Mouse (Mus musculus) layer of hippocampus, postnatal 10 days (tissue): Measurements from ENCODE around the gene Pde6d. TPM values are rescaled to one million over a fixed set of nuclear protein-coding genes. Genes with fewer than 3 reads are reported as not detected.
"Not testable (repeated sequence)": the region's sequence is repeated elsewhere in the genome, so short reads cannot be mapped to it uniquely, and the experiment has no call there.

Experiments
- DNase-seq, 2 experiments: peaks; one replicate each; pipeline ENCODE4 v3.0.0; 2021; ENCODE audit warnings: low spot score in 2 of 2
- total RNA-seq, 2 experiments: library from RNA; stranded (reverse); gene quantifications; 2 replicates each; pipeline ENCODE4 v1.2.3; 2021

Pde6d gene
- total RNA-seq, 2 experiments from 2014 or later: 64.9 to 73.8 TPM

DNA sequence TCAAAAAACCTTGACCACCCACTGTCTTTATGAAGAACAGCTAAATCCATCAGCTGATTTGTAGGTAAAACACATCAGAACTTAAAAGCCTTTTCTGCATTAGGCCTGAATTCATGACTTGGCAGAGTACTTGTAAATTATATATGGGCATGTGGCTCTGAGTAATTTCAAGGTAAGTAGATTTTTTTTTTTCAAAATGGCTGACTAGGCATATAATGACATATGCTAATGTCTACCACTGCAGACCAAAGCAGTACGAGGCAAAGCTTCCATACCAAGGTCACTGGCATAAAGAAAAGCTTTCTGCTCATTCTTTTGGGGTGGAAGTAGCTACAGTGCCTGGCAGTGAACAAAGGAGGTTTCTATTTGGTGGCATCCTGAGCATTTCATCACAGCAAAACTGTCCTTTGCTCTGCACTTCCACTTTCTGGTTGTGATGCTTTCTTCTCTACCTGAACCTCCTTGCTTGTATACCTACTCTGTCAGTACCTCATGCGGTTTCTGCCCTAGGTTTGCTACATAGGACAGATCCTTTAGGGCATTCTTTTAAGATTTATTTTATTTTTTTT, 13.1 kb downstream of the Pde6d start:
- DNase-seq: no peak

DNA sequence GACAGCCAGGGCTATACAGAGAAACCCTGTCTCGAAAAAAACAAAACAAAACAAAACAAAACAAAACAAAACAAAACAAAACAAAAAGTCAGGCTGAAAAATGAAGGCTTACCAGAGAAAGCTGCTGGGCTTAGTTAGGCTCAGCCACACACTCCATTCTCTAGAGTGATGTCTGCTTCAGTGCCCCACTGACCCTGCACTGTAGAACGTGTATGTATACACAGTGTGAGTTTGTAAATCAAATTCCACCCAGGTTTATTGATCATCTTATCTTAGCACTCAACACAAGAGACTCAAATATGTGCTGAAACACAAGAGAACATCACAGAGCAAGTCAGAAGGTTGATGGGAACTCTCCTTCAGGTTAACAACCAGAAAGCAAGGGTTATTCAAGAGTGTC, 14.0 kb downstream of the Pde6d start:
- DNase-seq: no peak

DNA sequence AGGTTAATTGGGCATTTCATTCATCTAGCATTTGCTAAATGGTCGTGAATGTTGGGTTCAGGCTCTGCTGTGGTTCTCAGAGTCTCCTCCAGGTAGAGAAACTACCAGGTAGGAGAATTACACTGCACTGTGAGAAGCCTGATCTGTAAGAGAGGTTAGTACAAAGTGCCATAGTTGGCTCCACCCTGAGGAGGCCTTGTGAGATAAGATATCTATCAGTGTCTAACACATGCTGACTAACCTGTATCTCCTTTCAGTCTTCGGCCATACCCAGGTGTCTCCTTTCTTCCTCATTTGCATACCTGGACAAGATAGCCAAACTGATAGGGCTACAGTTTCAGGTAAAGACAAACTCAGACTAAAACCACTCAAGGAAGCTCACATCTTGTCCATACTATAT, 19.8 kb downstream of the Pde6d start:
- no peak for DNase-seq

DNA sequence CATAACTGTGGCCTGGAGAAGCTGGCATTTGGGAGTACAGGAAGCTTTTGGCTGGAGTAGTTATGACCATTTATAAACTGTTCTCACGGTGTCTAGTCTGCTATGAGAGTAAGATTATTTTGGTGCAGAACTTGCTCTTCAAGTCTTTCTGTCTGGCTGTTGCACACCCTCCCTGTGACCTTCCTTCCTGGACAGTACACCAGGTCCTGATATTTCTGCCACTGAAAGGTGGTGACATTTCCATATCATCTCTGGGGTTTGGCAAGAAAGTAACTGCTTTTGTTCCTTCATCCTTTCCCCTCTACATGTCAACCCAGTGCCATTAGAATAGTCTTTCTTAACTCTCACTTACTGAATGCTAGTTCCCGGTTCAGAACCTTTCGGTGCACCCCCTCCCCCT, 23.2 kb downstream of the Pde6d start:
- DNase-seq: no peak

DNA sequence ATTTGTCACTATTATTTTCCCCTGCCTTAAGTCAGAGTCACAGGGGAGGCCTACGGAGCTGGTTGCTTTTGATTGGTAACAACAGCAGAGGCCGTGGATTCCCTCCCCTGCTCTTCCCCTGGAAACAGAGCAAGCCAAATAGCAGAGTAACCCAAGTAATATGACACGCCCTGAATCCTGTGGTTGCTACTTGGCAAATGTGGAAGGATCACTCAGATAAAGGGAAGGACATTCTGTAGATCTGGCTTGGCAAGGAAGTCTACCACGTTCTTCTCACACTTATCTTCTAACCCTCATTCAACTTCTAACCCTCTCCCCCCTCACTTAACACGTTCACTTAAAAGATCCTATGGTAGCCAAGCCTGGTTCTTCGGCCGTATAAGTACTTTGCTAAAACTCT, 24.6 kb downstream of the Pde6d start:
- no peak for DNase-seq

DNA sequence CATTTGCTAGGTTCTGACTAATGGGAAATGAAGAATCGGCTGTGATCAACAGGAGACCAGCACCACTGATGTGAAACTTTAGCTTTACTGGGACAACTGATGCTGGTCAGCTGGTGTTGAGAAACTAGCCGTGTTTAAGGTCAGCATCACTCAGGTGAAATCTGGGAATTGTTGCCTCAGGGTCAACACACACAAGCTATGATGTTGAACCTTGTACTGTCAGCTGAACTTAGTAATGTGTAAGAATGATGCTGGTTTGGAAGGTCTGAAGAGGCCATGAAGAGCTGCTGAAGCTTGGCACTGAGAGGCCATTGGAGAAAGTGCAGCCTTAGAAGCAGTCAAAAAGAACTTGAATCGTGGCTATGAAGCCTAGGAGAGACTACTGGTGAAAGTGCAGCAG, 26.8 kb downstream of the Pde6d start:
- no peak for DNase-seq

DNA sequence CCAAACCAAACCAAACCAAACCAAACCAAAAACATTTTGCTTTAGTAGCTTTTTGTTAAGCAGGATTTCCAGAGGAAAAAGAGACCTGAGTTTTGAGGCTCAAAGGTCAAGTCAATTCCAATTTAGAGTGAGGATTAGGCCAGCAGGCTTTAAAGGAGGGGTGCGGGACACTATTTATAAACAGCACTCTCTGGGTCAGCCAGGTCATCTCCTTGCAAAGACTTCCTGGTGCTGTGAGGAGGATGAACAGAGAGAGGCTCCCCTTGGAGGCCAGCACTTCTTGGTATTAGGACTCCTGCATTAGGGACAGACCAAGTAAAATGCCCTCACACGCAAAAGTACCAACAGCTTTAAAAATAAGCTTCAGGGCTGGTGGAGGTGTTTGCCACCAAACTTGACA, 30.6 kb downstream of the Pde6d start:
- DNase-seq: no peak

DNA sequence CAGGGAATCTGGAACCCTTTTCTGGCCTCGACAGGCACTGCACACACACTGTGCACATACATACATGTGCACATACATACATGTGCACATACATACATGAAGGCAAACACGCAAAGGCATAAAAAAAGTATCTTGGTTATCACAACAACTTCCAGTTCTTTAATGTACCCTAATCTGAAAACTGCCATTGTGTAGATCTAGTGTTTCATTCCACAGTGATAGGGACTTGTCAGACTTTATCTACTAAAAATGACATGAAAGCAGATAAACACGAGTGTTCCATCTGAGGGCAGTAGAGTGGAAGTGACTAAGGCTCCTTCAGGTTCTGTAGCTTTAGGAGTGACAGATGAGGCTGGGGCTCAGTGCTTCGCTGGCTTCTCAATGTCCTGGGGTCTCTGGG, 31.1 kb downstream of the Pde6d start:
- no peak for DNase-seq

DNA sequence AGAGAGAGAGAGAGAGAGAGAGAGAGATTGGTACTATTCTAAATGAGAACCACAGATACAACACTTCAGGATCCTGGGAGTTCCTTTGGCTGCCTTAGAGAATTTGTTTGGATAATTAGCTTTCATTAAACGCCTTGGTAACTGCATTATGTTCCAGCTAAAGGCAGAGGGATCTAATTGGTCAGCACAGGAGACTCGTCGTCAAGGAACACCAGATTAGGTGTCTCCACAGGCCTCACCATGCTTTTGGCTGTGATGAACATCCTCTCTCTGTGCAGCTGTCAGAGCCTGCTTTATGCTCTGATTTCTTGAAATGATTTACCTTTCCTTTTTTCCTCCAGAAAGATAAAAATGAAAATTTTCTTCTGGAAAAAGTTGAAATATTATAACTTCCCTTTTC, 35.6 kb downstream of the Pde6d start:
- no peak for DNase-seq

DNA sequence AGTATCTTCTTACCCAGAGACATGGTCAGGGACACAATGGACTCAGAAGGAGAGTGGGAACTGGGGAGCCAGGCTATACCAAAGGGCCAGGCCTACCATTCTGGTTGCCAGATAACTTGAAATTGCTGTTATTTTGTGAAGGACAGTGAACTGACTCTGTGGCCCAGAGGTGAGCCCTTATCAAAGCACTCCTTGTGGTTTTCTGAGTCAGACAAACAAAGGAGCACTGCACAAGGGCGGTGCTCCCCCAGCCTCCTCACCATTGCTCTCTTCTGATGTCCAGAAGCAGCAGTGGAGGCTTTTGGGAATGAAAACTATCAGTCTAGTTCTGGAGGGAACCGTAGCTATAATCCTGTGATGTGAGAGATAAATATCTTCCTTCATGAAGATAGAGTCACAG, 39.8 kb downstream of the Pde6d start:
- no peak for DNase-seq

DNA sequence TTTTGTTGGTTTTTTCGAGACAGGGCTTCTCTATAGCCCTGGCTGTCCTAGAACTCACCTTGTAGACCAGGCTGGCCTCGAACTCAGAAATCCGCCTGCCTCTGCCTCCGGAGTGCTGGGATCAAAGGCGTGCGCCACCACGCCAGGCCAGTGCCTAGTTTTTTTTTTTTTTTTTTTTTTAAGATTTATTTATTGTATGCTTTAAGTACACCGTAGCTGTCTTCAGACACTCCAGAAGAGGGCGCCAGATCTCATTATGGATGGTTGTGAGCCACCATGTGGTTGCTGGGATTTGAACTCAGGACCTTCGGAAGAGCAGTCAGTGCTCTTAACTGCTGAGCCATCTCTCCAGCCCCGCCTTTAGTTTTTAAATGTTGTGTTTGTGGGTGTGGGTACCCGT, 42.8 kb downstream of the Pde6d start:
- not testable (repeated sequence) for DNase-seq

DNA sequence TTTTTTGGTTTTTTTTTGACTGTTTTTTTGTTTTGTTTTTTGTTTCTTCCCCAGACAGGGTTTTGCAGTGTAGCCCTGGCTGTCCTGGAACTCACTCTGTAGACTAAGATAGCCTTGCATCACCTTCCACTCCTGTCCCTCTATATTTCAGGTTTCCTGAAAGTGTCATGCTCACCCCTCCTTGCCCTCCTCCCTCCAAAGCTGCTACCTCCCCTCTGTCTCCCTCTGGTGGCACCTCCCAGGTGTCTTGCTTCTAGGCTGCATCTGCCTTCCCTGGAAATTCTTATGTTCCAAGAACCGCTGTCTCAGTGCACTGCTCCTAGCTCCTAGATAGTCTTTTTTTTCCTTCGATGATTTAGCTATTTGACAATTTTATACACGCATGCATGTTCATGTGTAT, 44.0 kb downstream of the Pde6d start:
- DNase-seq: no peak

DNA sequence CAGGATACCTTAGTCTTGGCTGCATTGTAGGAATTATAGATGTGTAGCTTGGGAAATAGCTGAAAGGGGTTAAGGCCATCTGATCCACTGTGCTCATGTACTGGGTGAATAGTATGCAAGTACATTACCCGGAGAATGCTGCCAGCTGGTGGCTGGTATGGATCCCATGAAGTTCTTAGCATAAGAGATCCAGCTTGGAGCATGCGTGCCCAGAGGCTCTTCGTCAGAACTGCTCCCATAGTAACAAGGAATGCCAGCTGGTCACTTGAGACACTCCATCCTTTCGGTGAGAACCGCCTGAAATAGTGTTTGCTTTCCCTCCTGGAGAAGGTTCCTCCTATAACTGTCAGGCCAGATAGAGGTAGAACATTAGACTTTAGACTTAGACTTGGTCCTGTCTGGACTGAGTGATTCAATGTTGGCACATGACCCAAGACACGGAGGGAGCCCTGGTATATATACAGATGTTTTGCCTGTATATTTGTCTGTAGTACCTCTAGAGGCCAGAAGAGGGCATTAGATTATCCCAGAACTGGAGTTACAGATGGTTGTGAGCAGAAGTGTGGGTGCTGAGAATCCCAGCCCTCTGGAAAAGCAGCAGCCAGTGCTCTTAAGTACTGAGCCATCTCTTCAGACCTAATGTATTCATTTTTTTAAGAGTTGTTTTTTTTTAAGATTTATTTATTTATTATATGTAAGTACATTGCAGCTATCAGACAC, 48.9 kb downstream of the Pde6d start:
- DNase-seq: peak in 1 of 2 experiments; percentile 34

DNA sequence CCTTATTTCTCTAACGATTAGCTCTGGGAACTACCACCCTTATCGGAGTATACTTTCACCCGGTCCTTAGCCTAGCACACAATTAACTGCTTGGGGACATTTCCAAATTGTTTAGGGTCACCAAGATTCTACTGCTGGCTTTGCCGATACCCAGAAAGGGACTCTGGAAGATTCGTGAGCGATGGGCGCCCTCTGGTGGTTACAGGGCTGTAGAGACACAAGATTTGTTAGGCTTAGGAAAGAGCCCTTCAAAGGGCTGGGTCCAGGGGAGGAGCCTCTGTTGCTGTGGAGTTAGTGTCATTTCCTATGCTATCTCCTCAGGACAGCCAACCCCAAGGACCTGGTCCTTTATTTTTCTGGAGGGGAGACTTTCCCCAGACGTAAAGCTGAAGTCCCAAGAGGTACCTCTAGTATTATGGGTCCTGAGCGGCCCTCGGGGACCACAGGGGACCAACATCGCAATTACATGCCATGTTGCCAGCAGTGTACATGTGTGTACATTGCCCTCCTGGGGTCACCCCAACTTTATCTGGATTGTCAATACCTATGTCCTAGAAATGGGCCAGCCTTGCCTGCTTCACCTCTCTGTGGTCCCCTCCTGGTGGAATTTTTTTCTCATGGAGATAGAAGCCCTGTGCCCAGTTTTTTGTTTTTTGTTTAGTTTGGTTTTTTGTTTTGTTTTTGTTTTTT, 49.9 kb downstream of the Pde6d start:
- DNase-seq: peak; percentile 97

DNA sequence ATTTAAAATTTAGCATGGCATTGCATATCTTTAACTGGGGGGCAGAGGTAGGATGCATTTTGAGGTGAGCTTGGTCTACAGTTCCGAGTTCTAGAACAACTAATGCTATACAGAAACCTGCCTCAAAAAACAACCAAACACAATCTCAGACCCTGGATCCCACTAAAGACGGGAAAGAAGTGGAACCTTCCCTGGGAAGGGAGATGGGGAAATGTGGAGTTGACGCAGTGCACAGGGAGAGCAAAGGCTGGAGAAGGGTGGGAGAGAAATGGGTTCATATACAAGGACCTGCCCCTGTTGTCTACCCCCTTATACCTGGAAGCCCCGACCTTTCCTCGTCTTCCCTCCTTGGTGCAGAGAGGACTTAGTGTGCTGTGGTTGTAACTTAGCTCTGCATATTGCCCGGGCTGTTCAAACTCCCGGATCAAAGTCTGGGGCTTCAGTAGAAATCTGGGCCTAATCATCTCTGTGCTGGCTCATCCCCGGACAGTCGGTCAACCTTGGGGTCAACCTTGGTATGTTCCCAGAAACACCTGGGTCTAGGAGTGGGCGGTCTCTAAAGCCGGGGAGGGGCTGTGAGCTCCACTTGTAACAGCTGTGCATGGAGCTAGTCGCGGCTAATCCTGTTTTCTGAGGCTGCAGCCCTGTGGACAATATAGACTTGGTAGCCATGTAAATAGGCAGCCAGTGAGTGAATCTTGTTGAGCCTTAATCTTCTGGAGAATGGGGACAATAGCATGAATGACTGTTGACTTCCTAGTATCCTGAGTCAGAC, 50.7 kb downstream of the Pde6d start:
- no peak for DNase-seq

DNA sequence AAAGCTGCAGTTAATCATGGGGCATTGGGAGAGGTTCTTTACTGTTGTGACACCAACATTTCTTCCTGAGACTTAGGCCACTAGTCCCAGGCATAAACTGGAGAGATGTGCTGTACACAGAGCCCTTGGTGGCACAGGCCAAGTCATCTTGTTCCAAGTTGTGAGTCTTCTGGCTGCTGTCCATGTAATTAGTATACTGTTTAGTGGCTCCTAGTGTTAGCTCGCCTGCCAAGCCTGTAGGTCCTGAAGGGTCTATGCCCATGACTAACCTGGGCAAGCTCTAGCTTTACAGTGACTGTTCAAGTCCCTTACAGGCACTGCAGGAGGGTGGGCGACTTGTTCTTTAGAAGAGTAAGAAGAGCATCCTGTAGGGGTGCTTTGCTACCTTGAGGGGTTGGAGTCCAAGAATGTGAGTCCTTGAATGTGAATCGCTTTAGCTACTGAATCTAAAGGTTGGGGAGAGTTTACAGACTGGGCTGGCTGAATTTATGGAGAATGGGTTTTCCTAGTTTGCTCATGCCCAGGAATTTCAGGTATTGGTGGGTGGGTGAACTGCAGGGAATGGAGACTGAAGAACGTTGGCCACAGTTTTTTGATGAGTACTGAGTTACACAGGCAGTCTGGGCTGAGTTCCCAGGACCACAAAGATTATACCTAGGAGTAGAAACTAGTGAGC, 51.4 kb downstream of the Pde6d start:
- no peak for DNase-seq

DNA sequence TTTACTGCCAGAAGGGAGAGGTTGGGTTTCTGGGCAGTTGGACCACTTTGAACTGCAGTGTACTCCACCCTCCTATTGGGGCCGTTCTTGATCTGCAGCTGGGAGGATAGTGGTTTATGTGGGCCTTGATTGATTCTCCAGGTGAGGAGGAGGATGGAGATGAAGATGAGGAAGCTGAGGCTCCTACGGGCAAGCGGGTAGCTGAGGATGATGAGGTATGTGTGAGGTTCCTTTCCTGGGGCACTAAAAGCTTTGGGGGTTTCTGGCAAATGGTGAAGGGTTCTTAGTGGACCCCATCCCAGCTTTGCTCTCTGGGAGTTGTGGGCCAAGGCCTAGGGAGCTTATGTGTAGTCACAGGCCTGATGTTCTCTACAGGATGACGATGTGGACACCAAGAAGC, 52.8 kb downstream of the Pde6d start:
- DNase-seq: no peak

DNA sequence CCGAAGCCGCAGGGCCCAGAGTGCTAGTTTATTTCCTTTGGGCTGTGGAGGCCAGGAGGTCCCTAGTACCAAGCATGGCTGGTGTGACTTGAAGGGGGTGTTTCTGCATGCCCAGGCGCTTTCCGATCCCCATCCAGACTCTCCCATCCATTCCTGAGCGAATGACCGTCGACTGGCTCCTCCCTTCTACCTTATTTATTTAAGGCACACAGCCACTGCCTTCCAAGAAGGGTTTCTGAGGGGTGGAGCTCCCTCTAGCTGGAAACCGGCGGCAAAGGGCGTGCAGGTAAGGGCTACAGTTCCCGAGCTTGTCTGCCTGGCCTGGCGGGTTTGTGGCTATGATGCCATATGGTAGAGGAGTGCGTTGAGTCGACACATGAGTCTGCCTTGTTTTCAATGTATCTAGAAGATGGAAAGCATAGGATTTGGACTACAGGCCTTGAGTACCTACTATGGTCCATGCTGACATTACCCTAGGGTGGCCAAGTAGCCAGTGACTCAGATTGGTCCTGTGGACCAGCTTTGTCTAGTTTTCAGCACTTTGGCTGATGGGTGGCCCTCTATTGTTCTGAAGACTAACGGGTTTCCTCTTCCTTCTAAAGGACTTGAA, 53.8 kb downstream of the Pde6d start:
- peak in 1 of 2 experiments; percentile 45 for DNase-seq

DNA sequence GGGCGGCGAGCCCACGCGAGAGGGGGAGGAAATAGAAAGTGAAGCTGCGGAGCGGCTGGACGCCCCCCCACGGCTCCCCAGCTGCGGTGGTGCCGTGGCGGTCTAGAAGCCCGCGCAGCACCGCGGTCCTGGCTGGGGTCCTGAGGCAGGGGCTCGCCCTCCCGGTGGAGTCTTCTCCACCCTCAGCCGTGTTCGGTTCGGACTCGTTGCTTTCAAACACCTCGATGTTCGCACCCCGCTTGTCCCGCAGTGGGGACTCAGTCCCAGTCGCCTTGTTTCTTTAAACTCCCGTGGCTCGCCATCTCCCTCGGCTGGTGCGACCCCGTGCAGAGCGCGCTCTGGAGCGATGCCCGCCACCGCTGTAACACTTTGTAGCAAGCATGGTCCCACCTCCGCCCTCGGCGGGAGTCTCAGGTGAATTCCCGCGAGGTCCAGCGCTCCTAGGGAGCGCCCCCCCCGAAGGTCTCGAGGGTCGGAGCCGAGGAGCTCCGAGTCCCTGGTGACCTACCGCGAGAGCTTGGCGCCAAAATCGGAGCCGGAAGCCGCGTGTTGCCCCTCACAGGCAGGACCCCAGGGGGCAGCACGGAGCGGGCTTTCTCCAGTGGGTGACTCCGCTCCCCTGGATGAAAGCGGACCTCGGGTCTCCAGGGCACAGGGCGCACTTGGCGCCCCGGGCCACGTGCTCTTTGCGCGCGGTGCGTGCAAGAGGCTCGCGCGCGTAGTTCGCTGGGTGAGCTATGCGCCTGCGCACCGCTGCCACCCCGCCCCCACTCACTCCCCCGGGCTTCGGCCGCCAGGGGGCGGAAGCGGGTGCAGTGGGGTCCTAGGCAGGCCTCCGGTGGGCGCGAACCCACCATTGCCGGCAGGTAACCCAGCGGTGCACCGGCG, 54.6 kb downstream of the Pde6d start:
- peak; percentile 98 to 99 for DNase-seq
